Mouse (Mus musculus): ENCODE measurements at regions not wholly inside any gene's neighbourhood (a gene's known extent, or its start where the extent isn't known, plus 50 kb on each side); places are given as distances from the start of the nearest gene placed in this dataset.

DNA sequence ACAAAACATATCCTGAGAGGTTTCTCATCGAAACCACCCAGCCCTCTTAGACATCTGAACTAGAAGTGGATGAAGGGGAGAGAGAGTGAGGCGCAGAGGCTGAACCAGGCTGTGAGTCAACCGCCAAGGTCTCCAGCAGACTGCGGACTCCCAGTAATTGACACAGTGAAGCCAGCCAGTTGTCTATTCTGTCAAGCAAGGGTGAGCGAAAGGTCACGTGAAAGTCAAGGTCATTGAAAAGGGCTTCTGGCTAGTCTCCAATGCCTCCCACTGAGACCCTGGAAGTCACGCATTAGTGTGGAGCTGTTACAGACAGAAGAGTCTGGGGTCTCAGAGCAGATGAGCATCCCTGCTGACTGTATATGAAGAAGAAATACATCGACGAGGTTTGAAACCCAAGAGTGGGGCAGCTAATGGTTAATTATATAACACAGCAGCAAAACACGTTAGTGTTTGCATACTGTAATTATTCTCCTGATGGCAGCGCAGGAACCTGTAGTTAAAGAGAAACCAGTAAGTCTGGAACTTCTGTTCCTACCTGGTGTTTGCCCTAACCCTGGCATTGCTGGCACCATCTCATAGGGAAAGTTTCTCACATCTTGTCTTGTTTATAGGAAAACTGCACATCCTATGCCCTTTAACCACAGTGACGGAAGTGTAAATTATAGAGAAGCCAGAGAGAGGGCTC lies 181.5 kb upstream of the Jmjd1c start:
- Histone ChIP-seq H3K4me1 (replicated peaks; ENCODE audit: low read depth, low read length) (peaks cover 93% of the 10 kb centered on the region), H3K9me3 (ENCODE audit: low read length) (no peaks in the 10 kb centered on the region), H3K36me3 (ENCODE audit: insufficient read depth, low read length) (no peaks in the 10 kb centered on the region), H3K27me3 (ENCODE audit: insufficient read depth, low read length) (no peaks in the 10 kb centered on the region), H3K4me3 (replicated peaks; ENCODE audit: low read length) (peak overlapping the region; percentile 60)
- TF ChIP-seq NANOG (IDR thresholded peaks at IDR 0.05; ENCODE audit: borderline replicate concordance, low read length) = peak; percentile 60; the same call in 1 of the 2 replicates
- no peak for TF ChIP-seq CTCF (conservative IDR thresholded peaks at IDR 0.05; ENCODE audit: low read length)

DNA sequence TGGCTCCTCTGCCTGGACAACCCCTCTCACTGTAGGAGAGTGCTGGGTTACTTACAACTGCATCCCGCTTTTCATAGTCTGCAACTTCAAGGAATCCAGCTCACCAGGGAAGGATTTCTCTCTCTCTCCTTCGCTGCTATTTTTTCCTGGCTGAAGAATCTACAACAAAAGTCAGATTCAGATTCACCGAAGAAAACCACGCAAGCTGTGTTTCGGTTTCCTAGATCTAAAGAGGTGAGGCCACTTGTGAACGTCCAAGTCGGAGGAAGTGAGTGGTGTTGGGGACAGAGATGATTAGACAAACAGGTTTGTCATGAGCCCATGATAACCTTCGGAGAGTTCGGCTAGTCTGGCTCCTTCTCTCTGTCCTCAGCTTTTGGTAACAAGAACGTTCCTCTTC lies 180.1 kb upstream of the Jmjd1c start:
- no peaks in the 10 kb centered on the region for H3K36me3 ChIP-seq (ENCODE audit: insufficient read depth, low read length)
- peaks cover 90% of the 10 kb centered on the region for H3K4me1 ChIP-seq (replicated peaks; ENCODE audit: low read depth, low read length)
- H3K27me3 ChIP-seq (ENCODE audit: insufficient read depth, low read length) = no peaks in the 10 kb centered on the region
- H3K9me3 ChIP-seq (ENCODE audit: low read length) = no peaks in the 10 kb centered on the region
- TF ChIP-seq POU5F1 (IDR thresholded peaks at IDR 0.05; ENCODE audit: borderline replicate concordance, low read length) = no peak
- TF ChIP-seq CTCF (conservative IDR thresholded peaks at IDR 0.05; ENCODE audit: low read length) = no peak
- no peak for TF ChIP-seq NANOG (IDR thresholded peaks at IDR 0.05; ENCODE audit: borderline replicate concordance, low read length)
- no peak overlapping the region for H3K4me3 ChIP-seq (replicated peaks; ENCODE audit: low read length)

DNA sequence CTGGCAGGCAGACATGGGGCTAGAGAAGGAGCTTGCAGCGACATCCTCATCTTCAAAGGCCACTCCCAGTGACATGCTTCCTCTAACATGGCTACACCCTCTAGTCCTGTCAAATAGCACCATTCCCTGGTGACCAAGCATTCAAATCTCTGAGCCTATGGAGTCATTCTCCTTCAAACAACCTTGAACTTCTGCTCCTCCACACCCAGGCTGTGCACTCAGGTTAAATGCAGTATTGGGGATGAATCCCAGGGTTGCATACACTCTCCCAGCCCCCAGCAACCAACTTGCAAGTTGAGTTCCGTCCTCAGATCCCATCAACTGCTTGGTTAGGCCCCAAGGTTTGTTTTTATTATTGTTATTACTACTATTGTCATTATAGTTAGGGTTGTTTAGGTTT lies 178.2 kb upstream of the Jmjd1c start:
- Histone ChIP-seq H3K9me3 (ENCODE audit: low read length) (no peaks in the 10 kb centered on the region), H3K4me1 (replicated peaks; ENCODE audit: low read depth, low read length) (peaks cover 90% of the 10 kb centered on the region), H3K4me3 (replicated peaks; ENCODE audit: low read length) (no peak overlapping the region; the same call in 1 of the 2 replicates), H3K27me3 (ENCODE audit: insufficient read depth, low read length) (peaks cover under 1% of the 10 kb centered on the region; the same call in 1 of the 2 replicates), H3K36me3 (ENCODE audit: insufficient read depth, low read length) (no peaks in the 10 kb centered on the region)
- TF ChIP-seq NANOG (IDR thresholded peaks at IDR 0.05; ENCODE audit: borderline replicate concordance, low read length) (no peak), POU5F1 (IDR thresholded peaks at IDR 0.05; ENCODE audit: borderline replicate concordance, low read length) (no peak), CTCF (conservative IDR thresholded peaks at IDR 0.05; ENCODE audit: low read length) (no peak)

DNA sequence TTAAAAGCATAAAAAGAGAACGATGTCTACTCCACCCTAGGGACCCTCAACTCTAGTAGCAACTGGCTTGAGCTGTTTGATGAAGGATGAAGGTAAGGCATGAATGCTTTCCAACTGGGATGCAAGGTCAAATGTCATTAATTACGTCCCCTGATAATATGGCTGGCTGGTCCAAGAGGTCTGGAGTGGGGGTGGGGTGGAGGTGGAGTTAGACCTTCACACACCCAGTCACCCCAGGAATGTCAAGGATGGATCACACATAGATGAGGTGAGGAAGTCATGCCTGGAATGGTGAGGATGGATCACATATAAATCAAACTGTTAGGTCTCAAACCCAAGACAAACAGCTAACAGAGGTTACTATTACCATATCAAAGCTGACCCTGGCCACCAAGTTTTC lies 177.2 kb upstream of the Jmjd1c start:
- Histone ChIP-seq H3K9me3 (ENCODE audit: low read length) (no peaks in the 10 kb centered on the region), H3K4me3 (replicated peaks; ENCODE audit: low read length) (0 out of 2 replicates have a peak overlapping the region, but pooled peaks have one; percentile 45), H3K27me3 (ENCODE audit: insufficient read depth, low read length) (peaks cover 9% of the 10 kb centered on the region; the same call in 1 of the 2 replicates), H3K4me1 (replicated peaks; ENCODE audit: low read depth, low read length) (peaks cover 92% of the 10 kb centered on the region), H3K36me3 (ENCODE audit: insufficient read depth, low read length) (no peaks in the 10 kb centered on the region)
- TF ChIP-seq NANOG (IDR thresholded peaks at IDR 0.05; ENCODE audit: borderline replicate concordance, low read length) = no peak
- no peak for TF ChIP-seq POU5F1 (IDR thresholded peaks at IDR 0.05; ENCODE audit: borderline replicate concordance, low read length)
- no peak for TF ChIP-seq CTCF (conservative IDR thresholded peaks at IDR 0.05; ENCODE audit: low read length)

DNA sequence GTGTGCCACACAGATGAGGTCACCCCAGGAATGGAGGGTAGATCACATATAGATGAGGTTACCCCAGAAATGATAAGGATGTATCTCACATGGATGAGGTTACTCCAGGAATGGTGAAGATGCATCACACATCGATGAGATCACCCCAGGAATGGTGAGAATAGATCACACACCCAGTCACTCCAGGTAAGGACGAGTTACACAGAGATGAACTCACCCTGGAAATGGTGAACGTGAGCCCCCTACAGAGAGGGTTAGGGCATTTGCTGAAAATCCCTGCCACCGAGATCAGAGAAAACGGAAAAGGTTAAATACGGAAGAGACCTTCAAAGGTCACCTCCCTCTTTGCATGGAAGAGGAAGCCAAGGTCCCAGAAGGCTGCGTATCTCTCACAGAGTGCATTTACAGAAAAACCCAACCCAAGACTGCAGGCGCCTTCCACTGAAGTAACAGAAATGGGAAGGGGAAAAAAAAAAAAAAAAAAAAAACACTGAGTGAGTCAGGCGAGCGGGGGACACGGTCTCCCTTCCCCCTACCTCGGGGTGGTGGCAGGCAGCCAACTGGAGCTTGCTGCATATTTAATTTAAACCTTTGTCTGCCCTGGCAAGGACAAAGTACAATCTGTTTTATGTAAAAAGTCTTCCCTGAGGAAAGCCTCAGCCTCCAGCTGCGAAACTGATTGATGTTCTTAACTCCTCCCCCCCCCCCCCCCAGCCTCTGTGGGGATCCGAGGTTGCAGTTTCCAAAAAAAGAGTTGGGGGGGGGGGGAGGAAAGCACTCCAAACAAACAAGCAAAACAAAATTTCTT lies 175.8 kb upstream of the Jmjd1c start:
- H3K4me1 ChIP-seq (replicated peaks; ENCODE audit: low read depth, low read length) = peaks cover 93% of the 10 kb centered on the region
- H3K27me3 ChIP-seq (ENCODE audit: insufficient read depth, low read length) = peaks cover 18% of the 10 kb centered on the region; the same call in 1 of the 2 replicates
- no peak for TF ChIP-seq CTCF (conservative IDR thresholded peaks at IDR 0.05; ENCODE audit: low read length)
- TF ChIP-seq POU5F1 (IDR thresholded peaks at IDR 0.05; ENCODE audit: borderline replicate concordance, low read length) = no peak
- peak; percentile 90 for TF ChIP-seq NANOG (IDR thresholded peaks at IDR 0.05; ENCODE audit: borderline replicate concordance, low read length)
- H3K9me3 ChIP-seq (ENCODE audit: low read length) = no peaks in the 10 kb centered on the region
- no peaks in the 10 kb centered on the region for H3K36me3 ChIP-seq (ENCODE audit: insufficient read depth, low read length)
- H3K4me3 ChIP-seq (replicated peaks; ENCODE audit: low read length) = peak overlapping the region; percentile 77

DNA sequence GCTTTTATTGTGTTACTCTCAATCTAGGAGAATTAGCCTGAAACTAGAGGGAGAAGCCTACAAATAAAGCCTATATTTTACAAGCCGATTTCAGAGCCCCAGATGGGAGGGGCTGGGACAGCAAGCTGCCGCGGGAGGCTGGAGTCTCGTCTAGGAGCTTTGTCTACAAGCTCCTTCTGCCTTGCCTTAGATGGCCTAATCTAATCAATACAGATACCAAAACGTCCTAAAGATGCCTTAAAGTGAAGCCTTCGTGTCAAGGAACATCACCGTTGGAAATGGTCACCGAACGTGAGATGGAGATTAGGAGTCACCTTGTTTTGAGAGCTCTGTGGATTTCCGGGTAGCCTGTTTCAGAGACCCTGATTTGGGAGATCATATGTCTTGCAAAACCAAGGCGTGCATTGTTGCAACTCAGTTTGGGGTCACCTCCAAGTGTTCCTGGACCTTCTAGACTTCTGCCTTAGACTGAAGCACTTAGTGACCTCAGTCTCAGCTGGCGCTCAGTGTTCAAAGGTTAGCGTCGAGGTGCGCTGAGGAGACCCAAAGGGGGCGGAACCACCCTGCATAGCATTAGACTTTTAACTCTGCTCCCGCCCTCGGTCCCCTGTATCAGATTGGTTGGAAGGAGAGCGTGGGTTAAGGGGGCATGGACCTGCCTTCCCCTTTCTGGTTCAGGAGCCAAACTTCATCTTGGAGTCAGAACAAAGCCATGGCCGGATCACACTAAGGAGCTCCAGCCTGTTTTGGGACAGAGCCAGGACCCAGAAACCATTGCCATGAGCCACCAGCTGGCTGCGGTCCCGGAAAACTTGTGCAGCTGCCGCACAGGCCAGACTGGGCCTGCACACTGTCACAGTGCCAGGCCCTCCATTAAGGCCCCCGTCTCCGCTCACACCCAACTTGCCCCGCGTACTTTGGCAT lies 174.9 kb upstream of the Jmjd1c start:
- H3K4me1 ChIP-seq (replicated peaks; ENCODE audit: low read depth, low read length) = peaks cover 93% of the 10 kb centered on the region
- H3K27me3 ChIP-seq (ENCODE audit: insufficient read depth, low read length) = peaks cover 18% of the 10 kb centered on the region; the same call in 1 of the 2 replicates
- no peak for TF ChIP-seq CTCF (conservative IDR thresholded peaks at IDR 0.05; ENCODE audit: low read length)
- TF ChIP-seq POU5F1 (IDR thresholded peaks at IDR 0.05; ENCODE audit: borderline replicate concordance, low read length) = no peak
- TF ChIP-seq NANOG (IDR thresholded peaks at IDR 0.05; ENCODE audit: borderline replicate concordance, low read length) = no peak
- H3K9me3 ChIP-seq (ENCODE audit: low read length) = no peaks in the 10 kb centered on the region
- H3K4me3 ChIP-seq (replicated peaks; ENCODE audit: low read length) = peak overlapping the region; percentile 77
- no peaks in the 10 kb centered on the region for H3K36me3 ChIP-seq (ENCODE audit: insufficient read depth, low read length)

DNA sequence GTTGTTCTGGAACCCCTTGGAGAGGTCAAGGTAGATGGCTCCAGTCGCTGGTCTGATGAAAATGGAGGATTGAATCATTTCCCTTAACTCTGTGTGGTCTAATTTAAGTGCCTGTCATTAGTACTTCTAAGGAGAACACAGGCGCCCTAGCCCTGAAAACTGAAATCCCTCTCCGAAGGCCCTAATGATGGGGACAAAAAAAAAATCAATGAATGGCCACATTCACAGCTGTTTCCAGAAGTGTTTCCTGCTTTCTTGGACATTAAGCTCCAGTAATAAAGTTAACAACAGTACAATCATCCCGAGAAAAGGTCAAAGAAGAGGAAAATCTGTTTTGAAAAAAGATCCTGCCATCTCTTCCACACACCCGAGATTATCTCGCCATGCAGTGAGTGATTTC lies 174.1 kb upstream of the Jmjd1c start:
- no peak for TF ChIP-seq POU5F1 (IDR thresholded peaks at IDR 0.05; ENCODE audit: borderline replicate concordance, low read length)
- TF ChIP-seq CTCF (conservative IDR thresholded peaks at IDR 0.05; ENCODE audit: low read length) = no peak
- TF ChIP-seq NANOG (IDR thresholded peaks at IDR 0.05; ENCODE audit: borderline replicate concordance, low read length) = no peak
- H3K36me3 ChIP-seq (ENCODE audit: insufficient read depth, low read length) = no peaks in the 10 kb centered on the region
- peaks cover 89% of the 10 kb centered on the region for H3K4me1 ChIP-seq (replicated peaks; ENCODE audit: low read depth, low read length)
- H3K27me3 ChIP-seq (ENCODE audit: insufficient read depth, low read length) = peaks cover 18% of the 10 kb centered on the region; the same call in 1 of the 2 replicates
- H3K9me3 ChIP-seq (ENCODE audit: low read length) = no peaks in the 10 kb centered on the region
- peak overlapping the region; percentile 77 for H3K4me3 ChIP-seq (replicated peaks; ENCODE audit: low read length)
